Mouse (Mus musculus) megakaryocyte, embryonic 14.5 days (primary cell): ENCODE results near the gene Eogt. TPM values are rescaled to one million over a fixed set of nuclear protein-coding genes. Genes with fewer than 3 reads are reported as not detected.

Experiments used
- H3K27me3 ChIP-seq: replicated peaks from 2 replicates; pipeline ENCODE3; 2012; ENCODE audit warnings: inconsistent platforms
- H3K36me3 ChIP-seq: replicated peaks from 2 replicates; pipeline ENCODE3; 2012; ENCODE audit warnings: low read length, inconsistent platforms, mixed read lengths
- H3K4me1 ChIP-seq: 2 replicates; pipeline ENCODE4 v1.6.1; 2012; ENCODE audit warnings: inconsistent platforms
- H3K4me3 ChIP-seq: replicated peaks from 2 replicates; pipeline ENCODE3; 2012; ENCODE audit warnings: moderate library complexity, mild to moderate bottlenecking, inconsistent platforms
- H3K9me3 ChIP-seq: 2 replicates; pipeline ENCODE4 v1.6.1; 2012; ENCODE audit warnings: inconsistent platforms
- FLI1 ChIP-seq: IDR thresholded peaks from 2 replicates; pipeline ENCODE4 v1.6.1; 2012; ENCODE audit warnings: low read length, inconsistent platforms, mixed read lengths
- GATA1 ChIP-seq: IDR thresholded peaks from 3 replicates; pipeline ENCODE4 v1.6.1; 2012; ENCODE audit warnings: mixed read lengths, low read length, inconsistent platforms, borderline replicate concordance
- polyA plus RNA-seq: library from polyadenylated mRNA; stranded (reverse); fragments of >175 nt; gene quantifications from 2 replicates; pipeline ENCODE4 v1.2.3, GENCODE M21; 2012; ENCODE audit warnings: low replicate concordance; ENCODE audit not compliant: insufficient read depth

The Eogt gene
- polyA plus RNA-seq, 1 experiment = 0.21 TPM

GRCm38 (mm10) chr6:97106777-97107176 is 42.2 kb downstream of the Eogt start:
- H3K36me3 ChIP-seq = peaks cover 3% of the 10 kb centered on the region

DNA sequence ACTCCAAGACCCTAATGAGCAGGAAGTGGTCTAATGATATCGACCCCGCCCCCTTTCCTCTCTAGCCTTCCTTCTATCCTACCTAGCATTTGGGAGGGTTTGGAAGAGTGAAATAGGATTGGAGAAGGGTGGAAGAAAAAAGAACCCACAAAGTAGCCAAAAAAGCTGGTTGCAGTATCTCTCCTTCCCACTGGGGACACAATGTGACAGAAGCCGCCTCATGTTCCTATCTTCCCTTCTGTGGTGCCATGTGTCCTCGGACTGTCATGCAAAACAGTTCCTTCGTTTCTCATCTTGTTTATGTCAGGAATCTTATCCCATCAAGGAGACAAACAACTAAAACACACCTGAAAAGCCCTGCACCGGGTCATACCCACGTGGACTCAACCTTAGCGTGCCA is 42.9 kb downstream of the Eogt start:
- no peak for TF ChIP-seq GATA1
- TF ChIP-seq FLI1 = no peak

More at GRCm38 (mm10) chr6:97106777-97107176, 42.2 kb downstream of the Eogt start:
- TF ChIP-seq GATA1 (no peak), FLI1 (no peak)
- no peak overlapping the region for H3K4me3 ChIP-seq
- H3K9me3 ChIP-seq = no peaks in the 10 kb centered on the region
- H3K27me3 ChIP-seq = peaks cover 30% of the 10 kb centered on the region
- H3K4me1 ChIP-seq = peaks cover 3% of the 10 kb centered on the region; the same call in 1 of the 2 replicates

DNA sequence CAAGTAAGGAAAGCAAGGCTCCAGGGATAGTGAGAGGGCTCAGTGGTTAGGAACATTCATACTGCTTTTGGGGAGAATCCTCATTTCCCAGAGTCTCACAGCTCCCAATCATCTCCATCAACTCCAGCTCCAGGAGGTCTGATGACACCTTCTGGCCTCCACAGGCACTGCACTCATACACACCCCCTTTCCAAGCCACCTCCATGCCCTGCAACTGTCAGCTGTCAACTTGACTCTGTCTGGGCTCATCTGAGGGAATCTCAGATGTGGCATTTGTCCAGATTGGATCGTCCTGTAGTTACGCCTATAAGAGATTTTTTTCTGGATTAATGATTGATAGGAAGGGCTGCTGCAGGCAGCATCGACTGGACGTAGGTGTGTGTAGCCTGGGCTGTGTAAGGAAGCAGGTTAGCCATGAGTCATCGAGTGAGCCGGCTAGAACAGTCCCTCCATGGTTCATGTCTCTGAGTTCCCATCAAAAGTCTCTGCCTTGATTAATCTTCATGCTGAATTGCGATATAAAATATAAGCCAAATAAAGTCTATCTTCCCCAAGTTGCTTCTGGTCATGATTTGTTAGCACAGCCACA is 44.6 kb downstream of the Eogt start:
- Histone ChIP-seq H3K4me1 (peaks cover 6% of the 10 kb centered on the region; the same call in 1 of the 2 replicates), H3K9me3 (no peaks in the 10 kb centered on the region), H3K4me3 (no peak overlapping the region), H3K36me3 (no peaks in the 10 kb centered on the region), H3K27me3 (peaks cover 44% of the 10 kb centered on the region)
- TF ChIP-seq FLI1 = no peak
- no peak for TF ChIP-seq GATA1

More for the DNA sequence above, 42.9 kb downstream of the Eogt start:
- Histone ChIP-seq H3K9me3 (no peaks in the 10 kb centered on the region), H3K4me3 (no peak overlapping the region), H3K4me1 (peaks cover 6% of the 10 kb centered on the region; the same call in 1 of the 2 replicates), H3K36me3 (peaks cover 2% of the 10 kb centered on the region), H3K27me3 (peaks cover 36% of the 10 kb centered on the region)

DNA sequence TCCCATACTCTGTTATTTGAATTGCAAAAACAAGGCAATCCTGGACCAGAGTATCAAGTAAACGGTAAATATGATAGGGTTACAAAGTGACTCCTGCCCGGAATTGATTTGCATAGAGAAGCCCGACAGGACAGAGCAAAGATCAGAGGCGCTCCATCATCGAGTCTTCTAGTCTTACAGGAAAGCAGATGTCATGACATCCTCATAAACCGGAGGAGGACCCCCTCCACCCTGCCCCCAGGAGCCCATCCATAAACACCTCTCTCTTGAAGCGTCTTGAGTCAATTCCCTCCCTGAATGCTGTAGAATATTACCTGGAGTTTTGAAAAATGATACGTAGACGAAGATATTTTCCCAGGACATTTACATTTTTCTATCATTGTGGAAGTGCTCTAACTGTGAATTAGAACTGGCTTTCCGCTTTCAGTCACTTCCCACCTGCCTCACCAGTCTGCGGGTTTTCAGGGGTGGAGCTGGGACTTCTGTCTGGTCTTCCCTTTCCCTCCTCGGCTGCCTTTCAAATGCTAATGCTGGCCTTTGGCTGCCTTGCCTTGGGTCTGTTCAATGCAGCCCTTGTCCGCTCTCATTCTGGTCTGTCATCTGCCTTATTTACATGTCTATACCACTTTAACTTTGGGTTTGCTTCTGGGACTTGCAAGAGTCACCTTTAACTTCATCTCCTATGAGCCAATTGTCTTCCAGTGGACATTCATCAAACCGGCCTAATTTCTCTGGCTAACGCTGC is 46.9 kb downstream of the Eogt start:
- TF ChIP-seq FLI1 (no peak), GATA1 (no peak)
- no peaks in the 10 kb centered on the region for H3K9me3 ChIP-seq
- no peaks in the 10 kb centered on the region for H3K36me3 ChIP-seq
- peaks cover 44% of the 10 kb centered on the region for H3K27me3 ChIP-seq
- H3K4me3 ChIP-seq = no peak overlapping the region
- peaks cover 6% of the 10 kb centered on the region; the same call in 1 of the 2 replicates for H3K4me1 ChIP-seq

GRCm38 (mm10) chr6:97101190-97101957 is 47.6 kb downstream of the Eogt start:
- Histone ChIP-seq H3K4me3 (no peak overlapping the region), H3K36me3 (no peaks in the 10 kb centered on the region), H3K27me3 (peaks cover 44% of the 10 kb centered on the region), H3K4me1 (peaks cover 6% of the 10 kb centered on the region; the same call in 1 of the 2 replicates), H3K9me3 (no peaks in the 10 kb centered on the region)
- TF ChIP-seq GATA1 = no peak
- TF ChIP-seq FLI1 = no peak

- H3K27me3 ChIP-seq = peaks cover 4% of the 10 kb centered on the region
- TF ChIP-seq FLI1 = no peak
- no peak for TF ChIP-seq GATA1
- peaks cover 7% of the 10 kb centered on the region for H3K9me3 ChIP-seq
- H3K36me3 ChIP-seq = no peaks in the 10 kb centered on the region
- H3K4me1 ChIP-seq = no peaks in the 10 kb centered on the region
- H3K4me3 ChIP-seq = no peak overlapping the region
Measured at GRCm38 (mm10) chr6:97082336-97082735, 66.6 kb downstream of the Eogt start.

GRCm38 (mm10) chr6:97080016-97080415 is 69.0 kb downstream of the Eogt start:
- no peaks in the 10 kb centered on the region for H3K36me3 ChIP-seq
- TF ChIP-seq GATA1 (no peak), FLI1 (no peak)
- peaks cover 4% of the 10 kb centered on the region for H3K9me3 ChIP-seq
- H3K4me1 ChIP-seq = no peaks in the 10 kb centered on the region
- peaks cover 4% of the 10 kb centered on the region for H3K27me3 ChIP-seq
- no peak overlapping the region for H3K4me3 ChIP-seq

GRCm38 (mm10) chr6:97060074-97060681 is 88.8 kb downstream of the Eogt start, which contains the start of gene Fam19a4:
Gene Fam19a4, minus strand, starts transcription at chr6:97060413.
- no peaks in the 10 kb centered on the region for H3K36me3 ChIP-seq
- H3K4me1 ChIP-seq = peaks cover 11% of the 10 kb centered on the region
- peak within 1 kb of the TSS; percentile 75 for H3K4me3 ChIP-seq
- no peaks in the 10 kb centered on the region for H3K9me3 ChIP-seq
- peaks cover 41% of the 10 kb centered on the region for H3K27me3 ChIP-seq
- TF ChIP-seq GATA1 = no peak
- TF ChIP-seq FLI1 = no peak

Other genes with a start within 250 kb of the Eogt start
- gene Fam19a4, start 88.8 kb downstream of the Eogt start, polyA plus RNA-seq = not detected in 2 replicates
- 0.52 and 2.5 TPM in 2 replicates for gene Tmf1, start 29.9 kb upstream of the Eogt start, polyA plus RNA-seq
- gene Uba3, start 56.5 kb upstream of the Eogt start, polyA plus RNA-seq = 4.7 and 9.4 TPM in 2 replicates
- gene Arl6ip5, start 61.5 kb upstream of the Eogt start, polyA plus RNA-seq = 8.1 and 25.3 TPM in 2 replicates
- gene Lmod3, start 103.6 kb upstream of the Eogt start, polyA plus RNA-seq = not detected in 2 replicates